In the genomic region with DNA sequence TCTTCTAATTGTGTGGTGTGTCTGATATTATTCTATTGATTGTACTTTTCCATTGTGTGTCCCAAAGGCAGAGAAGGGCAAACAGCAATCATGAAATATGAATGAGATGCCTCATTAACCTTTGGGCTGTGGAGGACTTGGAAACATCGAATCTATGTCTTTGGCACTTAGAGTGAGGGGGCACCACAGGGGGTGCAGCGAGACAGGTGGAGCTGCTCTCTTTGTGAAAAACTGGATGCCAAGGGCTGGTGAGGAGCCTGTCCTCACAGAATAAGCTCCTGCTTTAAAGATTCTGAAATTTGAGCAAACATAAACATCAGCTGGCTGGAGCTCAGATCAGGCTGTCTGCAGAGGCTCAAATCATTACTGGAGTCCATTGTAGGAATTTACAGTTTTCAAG, we compare ENCODE assay signal across 19 mouse cellular contexts.
DNase-seq lines count a peak whose midpoint lies in the region.
"Had no signal": no experiment of that assay in that cellular context is flagged by ENCODE, and none has a peak within 500 bp of the region (broad histone marks: within the 10 kb centered on the region; RNA-seq: fewer than 3 reads in every experiment).

No protein-coding gene starts in this region.

- intact Hi-C loops in left cerebral cortex, postnatal 4 days (cut with DNase I) = no loop called here

- DNase-seq in left cerebral cortex, postnatal 4 days = peak; percentile 68
- DNase-seq in left cerebral cortex, adult 11 months (ENCODE audit: low spot score) = no peak
- peak; percentile 78 for DNase-seq in brain, adult 2 months (ENCODE audit: low read depth, low spot score)
- peak; percentile 71 for DNase-seq in cerebellum, adult 11-12 months
- DNase-seq in cerebellum, postnatal 10 days = peak; percentile 88 to 91
- DNase-seq in urinary bladder, postnatal 4 days (ENCODE audit: low spot score in 2 of 2) = no peak
- DNase-seq in frontal cortex, adult 2 months (ENCODE audit: extremely low spot score in 1 of 2, low spot score in 1 of 2) = no peak
- no peak for DNase-seq in Muller cell, postnatal 12 days (ENCODE audit: inconsistent ontology term)
- DNase-seq: adrenal gland, adult 2 months; forebrain, postnatal 0 days; gastrocnemius, postnatal 36 days; heart, adult 2 months; heart, postnatal 14 days; kidney, adult 2 months; lung, adult 18-20 months; lung, postnatal 10 days; right cerebral cortex, adult 18-20 months; right cerebral cortex, postnatal 4 days; thymus, postnatal 14 days had no signal

Comparison
In these comparisons a context has a peak if more than half of its experiments do, and no peak if none do; other contexts are left out.
1. DNase-seq: peak in left cerebral cortex, postnatal 4 days (single experiment), brain, adult 2 months (single experiment), cerebellum, adult 11-12 months (single experiment) and cerebellum, postnatal 10 days (2 of 2); none in left cerebral cortex, adult 11 months (single experiment), urinary bladder, postnatal 4 days (0 of 2), frontal cortex, adult 2 months (0 of 2) and Muller cell, postnatal 12 days (single experiment).